Mouse (Mus musculus) retina, postnatal 1 day (tissue): ENCODE measurements at regions not wholly inside any gene's neighbourhood (a gene's known extent, or its start where the extent isn't known, plus 50 kb on each side); places are given as distances from the start of the nearest gene placed in this dataset.
A peak's percentile ranks its signal among the peaks of the same experiment; 100 is the strongest.

Source experiments
- DNase-seq: peaks from one replicate; pipeline ENCODE4 v3.0.0-alpha.2; 2012

GRCm38 (mm10) chr8:44656031-44656430 lies 279.2 kb upstream of the Fat1 start:
- no peak for DNase-seq

DNA sequence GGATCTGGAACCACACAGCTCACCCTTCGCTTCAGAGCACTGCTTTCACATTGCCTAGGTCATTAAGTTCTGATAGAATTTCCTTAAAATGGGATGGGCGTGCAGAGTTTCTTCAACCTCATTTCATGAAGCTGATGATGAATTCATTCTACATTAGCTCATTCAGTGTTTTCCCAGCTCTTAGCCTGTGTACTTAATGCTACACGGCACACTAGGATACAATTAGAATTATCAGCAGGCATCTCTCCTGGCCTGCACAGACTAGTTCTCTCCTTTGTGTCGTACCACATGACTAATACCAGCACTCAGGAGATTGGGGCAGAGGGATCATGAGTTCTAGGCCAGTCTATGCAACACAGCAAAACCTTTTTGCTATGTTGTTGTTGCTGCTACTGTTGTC lies 278.8 kb upstream of the Fat1 start:
- no peak for DNase-seq

DNA sequence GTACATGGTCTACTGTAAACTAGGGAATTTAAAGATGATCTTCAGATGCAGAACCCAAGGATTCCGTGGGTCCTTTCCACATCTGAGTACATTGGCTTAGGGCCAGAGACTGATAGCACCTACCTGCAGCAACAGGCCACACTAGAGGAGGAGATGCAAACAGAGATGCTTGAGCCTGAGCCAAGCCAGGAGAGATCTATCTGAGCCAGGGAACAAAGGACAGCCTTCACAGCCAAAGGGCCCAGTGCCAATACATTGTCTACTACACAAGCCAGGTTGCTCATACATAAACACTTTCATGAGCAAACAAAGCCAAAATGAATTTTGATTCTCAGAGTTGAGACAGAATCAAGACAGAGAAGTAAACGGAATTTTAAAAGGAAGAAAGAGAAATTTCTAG lies 273.6 kb upstream of the Fat1 start:
- no peak for DNase-seq

GRCm38 (mm10) chr8:44687126-44687525 lies 248.1 kb upstream of the Fat1 start:
- no peak for DNase-seq

DNA sequence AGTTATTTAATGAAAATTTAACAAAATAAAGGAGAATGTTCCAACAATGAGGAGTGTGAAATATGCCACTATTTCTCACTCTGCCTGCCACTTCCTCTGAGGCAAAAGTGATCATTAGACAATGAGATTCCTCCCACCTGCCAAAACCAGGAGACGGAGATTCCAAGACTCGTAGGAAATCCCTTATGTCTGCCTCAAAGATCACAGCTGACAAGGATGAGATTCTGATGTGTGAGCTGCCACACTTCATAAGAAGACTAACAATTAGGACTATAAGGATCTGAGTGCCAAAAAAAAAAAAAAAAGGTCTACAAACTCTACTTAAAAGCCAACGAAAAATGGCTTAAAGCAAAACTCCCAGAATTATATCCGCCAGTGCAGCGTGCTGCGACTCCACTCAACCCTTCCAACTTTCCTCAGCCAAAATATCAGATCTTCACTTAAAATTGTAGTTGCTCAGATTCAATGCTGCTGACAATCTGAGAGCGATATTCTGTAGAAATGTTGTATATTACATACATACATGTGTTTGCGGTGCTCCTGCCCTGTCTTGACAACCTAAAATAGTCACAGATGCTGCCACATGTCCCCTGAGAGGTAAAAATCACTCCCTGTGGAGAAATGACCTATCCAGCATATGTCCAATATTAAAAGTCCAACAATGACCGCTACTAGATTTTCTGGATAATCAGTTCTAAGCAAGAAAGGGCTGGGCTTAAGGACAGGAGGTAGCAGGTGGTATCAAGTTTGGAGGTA lies 245.2 kb upstream of the Fat1 start:
- no peak for DNase-seq

- DNase-seq: no peak
Measured at GRCm38 (mm10) chr8:44690593-44690950, 244.7 kb upstream of the Fat1 start.

- no peak for DNase-seq
Measured at GRCm38 (mm10) chr8:44691140-44691539, 244.1 kb upstream of the Fat1 start.

DNA sequence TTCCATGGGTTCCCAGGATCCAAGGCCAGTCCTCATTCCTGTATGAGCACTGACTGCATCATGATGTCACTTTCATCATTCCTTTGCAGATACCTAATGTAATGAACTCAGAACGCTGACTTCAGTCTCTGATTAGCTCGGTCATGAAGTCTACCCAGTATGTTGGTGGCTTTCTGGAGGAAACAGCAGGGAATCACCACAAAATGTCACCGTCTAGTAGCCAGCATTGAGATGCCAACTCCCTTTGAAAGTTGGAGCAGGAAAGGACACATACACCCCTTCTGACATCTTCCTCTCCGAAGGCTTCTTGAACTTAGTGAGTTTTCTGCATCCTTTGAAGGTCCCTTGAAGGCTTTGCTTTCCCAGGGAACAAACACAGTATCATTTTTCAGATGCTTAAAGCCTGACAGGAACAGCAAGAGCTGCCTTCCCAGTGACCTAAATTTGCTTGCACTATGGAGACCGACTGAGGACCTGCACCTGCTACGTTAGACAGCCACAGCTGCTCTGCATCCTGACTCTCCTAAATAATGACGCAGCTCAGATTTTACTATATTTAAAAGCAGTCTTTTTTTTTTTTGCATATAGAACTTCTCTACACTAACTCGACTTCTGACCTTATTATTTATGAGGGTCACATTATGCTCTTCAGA lies 243.1 kb upstream of the Fat1 start:
- DNase-seq: peak; percentile 46

DNA sequence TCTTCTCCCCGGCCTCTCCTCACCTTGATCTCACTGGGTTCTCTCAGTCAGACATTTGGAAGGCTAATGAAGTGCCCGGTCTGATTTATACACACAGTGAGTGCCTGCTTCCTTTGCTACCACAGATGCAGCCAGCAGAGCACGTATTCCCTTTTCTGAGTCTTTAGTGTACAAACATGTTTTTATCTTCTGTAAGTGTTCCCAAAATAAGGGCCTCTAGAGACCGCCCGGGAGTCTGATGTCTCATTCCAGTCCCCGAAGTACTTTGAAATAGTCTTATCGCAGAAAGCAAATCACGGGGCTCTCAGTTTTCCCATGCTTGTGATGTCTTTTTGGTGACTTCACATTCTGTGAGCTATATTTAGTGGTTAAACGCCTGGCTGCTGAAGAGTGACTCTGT lies 240.4 kb upstream of the Fat1 start:
- DNase-seq: peak; percentile 34

- peak; percentile 89 for DNase-seq
Measured at GRCm38 (mm10) chr8:44696066-44696853, 239.0 kb upstream of the Fat1 start.

DNA sequence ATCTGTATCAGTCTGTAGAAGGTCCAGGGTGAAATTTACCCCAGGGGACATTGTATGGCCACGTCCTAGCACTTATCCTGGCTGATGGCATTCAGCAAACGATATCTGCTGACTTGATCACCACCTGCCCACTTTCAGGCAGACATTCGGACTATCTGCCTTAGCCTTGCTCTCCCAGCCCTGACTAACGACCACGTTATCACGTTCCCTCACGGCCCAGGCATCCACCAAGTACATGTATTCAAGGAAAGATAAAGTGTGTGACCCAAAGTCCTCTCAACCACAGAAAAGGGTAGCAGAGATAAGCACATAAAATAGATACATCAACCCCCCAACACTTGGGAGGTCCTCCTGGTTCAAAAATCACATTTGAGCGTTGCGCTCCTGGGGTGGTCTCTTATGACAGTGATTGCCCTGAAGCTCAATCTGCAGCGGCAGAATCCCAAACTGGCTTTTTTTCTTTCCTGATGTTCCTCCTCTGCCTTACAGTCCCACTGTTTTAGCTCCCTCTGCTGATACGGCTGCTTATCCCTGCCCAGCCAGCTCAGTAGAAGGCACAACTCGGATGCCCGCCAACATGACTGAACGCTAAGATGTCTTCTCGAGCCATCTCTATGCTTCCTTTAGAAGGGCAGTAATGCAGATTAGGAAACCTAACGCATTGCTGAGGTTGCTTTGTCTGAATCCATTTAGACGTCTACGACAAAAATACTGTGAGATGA lies 235.7 kb upstream of the Fat1 start:
- DNase-seq: no peak

DNA sequence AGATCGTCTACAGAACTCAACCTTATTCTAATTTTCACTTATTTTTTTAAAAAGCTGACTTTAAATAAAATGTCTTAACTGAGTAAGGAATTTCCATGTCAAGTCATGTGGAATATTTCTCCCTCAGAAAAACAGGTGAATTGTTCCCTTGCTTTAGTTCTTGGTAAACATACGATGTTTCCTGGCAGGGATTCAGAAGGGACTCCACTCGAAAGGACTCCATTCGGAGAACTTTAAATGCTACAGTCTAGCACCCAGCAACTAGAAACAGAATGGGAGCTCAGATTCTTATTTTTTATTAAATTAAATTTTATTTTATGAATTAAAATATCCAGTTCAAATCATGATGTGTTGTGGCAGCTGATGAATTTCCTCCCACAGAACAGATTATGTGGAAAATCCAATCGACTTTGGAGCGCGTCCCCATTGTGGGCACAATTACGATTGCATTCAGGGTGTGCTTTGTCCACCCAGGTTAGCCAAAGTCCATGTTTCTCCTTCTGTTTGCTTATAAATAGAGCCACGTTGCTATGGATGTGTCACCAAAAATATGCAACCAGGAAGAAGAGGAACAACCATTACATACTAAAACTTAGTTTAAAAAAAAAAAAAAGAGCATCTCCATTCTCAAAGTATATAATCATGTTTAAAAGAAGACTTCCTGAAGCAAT lies 230.5 kb upstream of the Fat1 start:
- DNase-seq: no peak

DNA sequence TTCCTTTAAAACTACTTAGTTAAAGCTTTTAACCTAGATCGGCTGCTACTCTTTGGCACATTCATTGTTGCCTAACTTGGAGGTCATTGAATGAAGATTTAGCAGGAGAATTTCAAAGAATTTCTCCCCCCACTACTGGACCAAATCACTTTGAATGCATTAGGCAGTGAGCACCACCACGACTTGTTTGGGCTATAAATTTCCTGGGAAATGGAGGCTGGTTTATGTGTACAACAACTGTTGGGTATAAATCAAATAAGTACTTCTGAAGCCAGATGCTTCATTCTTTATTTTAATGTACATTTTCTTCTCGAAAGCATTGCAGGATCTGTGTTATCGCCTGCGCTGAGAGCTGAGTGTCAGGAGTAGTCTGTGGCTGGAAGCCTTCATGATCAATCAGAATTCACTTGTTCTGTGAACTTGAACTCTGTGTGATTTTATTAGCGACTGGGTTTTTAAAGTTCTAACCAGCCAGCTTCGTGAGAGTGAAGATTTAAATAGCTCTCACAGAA lies 226.5 kb upstream of the Fat1 start:
- DNase-seq: no peak

DNA sequence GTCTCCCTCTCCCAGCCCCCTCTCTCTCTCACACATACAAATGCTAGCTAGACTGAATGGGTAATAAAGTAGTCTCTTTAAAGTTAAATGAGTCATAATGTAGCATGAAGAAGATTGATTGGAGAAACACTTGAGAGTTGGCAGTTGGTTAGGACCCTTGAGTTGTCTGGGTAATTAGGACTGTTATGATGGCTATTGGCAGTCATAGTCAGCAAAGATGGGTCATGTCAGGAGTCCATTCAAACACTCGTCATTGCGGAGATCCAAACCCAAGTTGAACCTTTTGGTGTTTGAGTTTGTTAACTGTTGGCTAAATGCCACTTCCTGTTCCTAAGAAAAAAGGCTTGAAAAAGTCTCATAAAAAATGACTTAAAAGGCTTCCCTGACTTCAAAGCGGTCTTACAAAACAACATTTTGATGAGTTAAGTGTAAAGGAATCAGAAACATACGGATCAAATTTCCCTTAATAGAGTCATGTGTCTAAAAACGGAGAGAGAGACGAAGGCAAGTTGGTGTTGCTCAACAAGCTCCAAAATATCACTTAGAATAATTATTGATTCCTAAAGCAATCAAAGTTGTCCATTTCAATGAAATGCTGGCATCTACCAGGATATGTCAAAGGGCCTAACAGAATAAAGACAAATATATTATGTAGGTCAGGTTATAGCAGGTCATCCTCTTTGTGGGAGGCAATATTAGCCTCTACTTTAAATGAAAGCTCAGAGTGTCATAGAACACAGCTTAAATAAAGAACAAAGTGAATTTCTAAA lies 225.9 kb upstream of the Fat1 start:
- no peak for DNase-seq

DNA sequence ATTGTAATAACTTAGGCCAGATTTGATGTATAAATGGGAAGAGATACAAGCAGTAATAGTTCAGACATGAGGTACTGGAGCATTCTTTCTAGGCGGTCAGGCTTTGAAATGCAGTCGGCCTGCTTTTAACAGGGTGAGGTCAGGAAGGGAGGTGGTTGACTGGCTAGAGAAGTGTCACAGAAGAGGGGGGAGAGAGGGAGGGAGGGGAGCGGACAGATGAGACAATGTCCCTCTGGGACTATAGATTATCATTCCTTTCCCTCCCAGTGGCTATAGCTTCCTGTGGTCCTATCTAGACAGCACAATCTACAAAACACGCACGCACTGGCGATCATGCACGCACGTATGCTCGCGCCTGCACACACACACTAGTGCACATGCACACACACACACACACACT lies 200.7 kb upstream of the Fat1 start:
- DNase-seq: no peak

- DNase-seq: no peak
Measured at GRCm38 (mm10) chr8:44735801-44736200, 199.4 kb upstream of the Fat1 start.

- no peak for DNase-seq
Measured at GRCm38 (mm10) chr8:44743353-44743752, 191.9 kb upstream of the Fat1 start.

DNA sequence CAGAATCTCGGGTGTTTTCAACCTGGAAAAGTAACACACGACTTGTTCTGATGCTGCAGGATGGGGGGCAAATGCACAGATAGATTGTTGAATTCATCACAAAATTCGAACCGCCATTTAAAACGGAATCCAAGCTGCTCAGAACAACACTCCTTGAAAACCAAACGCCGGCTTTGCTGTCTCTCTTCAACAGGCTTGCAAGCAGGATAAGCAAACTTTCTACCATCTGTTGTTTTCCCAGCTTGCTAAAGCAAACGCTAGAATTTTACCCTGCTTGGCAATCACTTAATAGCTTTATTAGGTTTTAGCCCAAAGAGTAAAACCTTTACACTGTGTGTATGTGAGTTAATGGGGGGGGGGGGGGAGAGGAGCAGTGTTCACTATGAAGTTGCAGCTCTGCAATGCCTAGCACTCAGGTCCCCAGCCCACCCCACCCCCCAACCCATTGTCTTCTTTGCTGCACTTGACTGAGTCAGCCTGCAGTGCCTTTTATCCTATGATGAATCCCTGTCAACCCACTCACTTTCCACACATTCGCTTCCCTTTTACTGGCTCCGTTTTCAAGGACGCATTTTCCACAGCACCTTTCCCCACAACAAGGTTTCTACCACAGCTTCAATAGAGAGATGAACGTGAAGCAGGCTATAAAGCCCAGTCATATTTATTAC lies 190.1 kb upstream of the Fat1 start:
- no peak for DNase-seq

DNA sequence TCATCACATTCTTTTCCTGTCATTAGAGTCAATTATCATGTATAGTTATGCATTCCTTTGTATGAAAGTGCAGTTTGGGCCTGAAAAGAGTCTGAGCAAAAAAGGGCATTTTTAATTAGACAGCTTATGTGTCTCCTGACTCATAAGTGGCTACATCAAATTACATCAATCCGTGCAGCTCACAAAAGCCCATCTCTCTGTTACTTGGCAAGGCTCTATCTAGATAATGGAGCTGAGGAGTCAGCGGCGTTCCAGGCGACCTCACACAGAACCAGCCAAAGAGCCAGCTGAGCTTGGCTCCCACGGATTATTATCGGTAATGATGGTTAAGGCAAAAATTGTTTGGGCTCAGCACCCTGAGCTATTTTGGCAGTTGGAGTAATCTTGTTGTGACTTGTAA lies 176.5 kb upstream of the Fat1 start:
- peak; percentile 56 for DNase-seq

DNA sequence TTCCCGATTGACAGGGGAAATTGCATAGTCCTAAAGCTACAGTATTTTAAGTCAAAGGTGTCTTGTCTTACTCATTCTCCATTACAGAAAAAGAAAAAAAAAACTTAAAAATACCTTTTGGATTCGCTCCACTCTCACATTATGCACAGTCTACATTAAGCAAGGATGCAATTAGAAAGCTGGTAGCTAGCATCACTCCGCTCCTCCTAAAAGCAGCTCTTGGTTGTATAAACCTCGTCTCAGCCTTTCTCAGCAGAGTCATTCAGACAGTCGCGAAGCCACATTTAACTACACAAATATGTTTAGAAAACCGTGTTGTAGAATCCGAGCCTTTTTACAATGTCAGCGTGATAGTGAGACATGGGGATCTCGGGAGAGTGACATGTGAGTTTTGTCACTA lies 172.5 kb upstream of the Fat1 start:
- no peak for DNase-seq

- no peak for DNase-seq
Measured at GRCm38 (mm10) chr8:44765194-44765593, 170.1 kb upstream of the Fat1 start.
